Mouse (Mus musculus) CH12.LX (cell line): ENCODE results near the gene Mcts2. TPM values are rescaled to one million over a fixed set of nuclear protein-coding genes. Genes with fewer than 3 reads are reported as not detected.

ENCODE experiments used
- DNase-seq: peaks from one replicate; pipeline ENCODE4 v3.0.0-alpha.2; 2013; ENCODE audit errors: extremely low read depth
- H3K27ac ChIP-seq: 2 replicates; pipeline ENCODE4 v1.5.1; 2012; ENCODE audit warnings: low read depth, mild to moderate bottlenecking, control low read depth, moderate library complexity; ENCODE audit not compliant: insufficient read depth
- H3K27me3 ChIP-seq: replicated peaks from 2 replicates; pipeline ENCODE3; 2012; ENCODE audit warnings: inconsistent platforms
- H3K36me3 ChIP-seq, 2 experiments: replicated peaks in 1 of 2; 2 replicates each; pipeline versions ENCODE3 to v1.6.1; 2012; ENCODE audit warnings: inconsistent platforms in 1 of 2, low read length in 1 of 2, mild to moderate bottlenecking in 1 of 2, mixed read lengths in 1 of 2, moderate library complexity in 1 of 2; ENCODE audit not compliant: control insufficient read depth in 1 of 2, insufficient read depth in 1 of 2
- H3K4me1 ChIP-seq, 2 experiments: 2 replicates each; pipeline ENCODE4 v1.6.1; 2012; ENCODE audit warnings: inconsistent platforms in 1 of 2, moderate library complexity in 1 of 2; ENCODE audit not compliant: insufficient read depth in 2 of 2, control insufficient read depth in 1 of 2
- H3K4me2 ChIP-seq: 2 replicates; pipeline ENCODE4 v1.6.1; 2012; ENCODE audit warnings: low read depth, mild to moderate bottlenecking, control low read depth; ENCODE audit not compliant: poor library complexity, insufficient read depth, severe bottlenecking
- H3K4me3 ChIP-seq, 3 experiments: fragments of 150-350 bp in 1 of 3; sonication (generic) in 1 of 3; replicated peaks in 1 of 3; 2 replicates each; pipeline versions ENCODE3 to v1.5.1; 2011 to 2012; ENCODE audit warnings: low read depth in 2 of 3, low read length in 2 of 3, mild to moderate bottlenecking in 2 of 3, moderate library complexity in 2 of 3, control low read depth in 1 of 3, improper control_type of control experiment in 1 of 3, inconsistent platforms in 1 of 3, mixed read lengths in 1 of 3; ENCODE audit not compliant: poor library complexity in 1 of 3
- H3K79me2 ChIP-seq: replicated peaks from 2 replicates; pipeline ENCODE4 v1.6.1; 2012; ENCODE audit warnings: mild to moderate bottlenecking, moderate library complexity; ENCODE audit not compliant: control insufficient read depth, poor library complexity, insufficient read depth, severe bottlenecking; ENCODE audit errors: extremely low read depth
- H3K9ac ChIP-seq: 2 replicates; pipeline ENCODE4 v1.6.1; 2012; ENCODE audit warnings: low read depth, mild to moderate bottlenecking, control low read depth, moderate library complexity; ENCODE audit not compliant: insufficient read depth
- H3K9me3 ChIP-seq: replicated peaks from 2 replicates; pipeline ENCODE3; 2012; ENCODE audit warnings: low read length, inconsistent platforms, mixed read lengths
- GABPA ChIP-seq: IDR thresholded peaks from 2 replicates; pipeline ENCODE4 v1.6.1; 2012; ENCODE audit warnings: low read depth, low read length, improper control_type of control experiment, inconsistent platforms; ENCODE audit not compliant: insufficient replicate concordance
- HCFC1 ChIP-seq: IDR thresholded peaks from 2 replicates; pipeline ENCODE4 v1.6.1; 2012; ENCODE audit warnings: low read depth, mild to moderate bottlenecking, inconsistent platforms, low read length, improper control_type of control experiment
- IRF4 ChIP-seq: IDR thresholded peaks from 2 replicates; pipeline ENCODE4 v1.6.1; 2014; ENCODE audit warnings: low read depth, mild to moderate bottlenecking, inconsistent platforms, low read length, improper control_type of control experiment
- JUND ChIP-seq: conservative IDR thresholded peaks from 2 replicates; pipeline ENCODE4 v1.6.1; 2011; ENCODE audit warnings: low read depth, low read length, improper control_type of control experiment
- MAZ ChIP-seq: IDR thresholded peaks from 2 replicates; pipeline ENCODE4 v1.6.1; 2012; ENCODE audit warnings: low read depth, mild to moderate bottlenecking, inconsistent platforms, low read length, improper control_type of control experiment, moderate library complexity
- MXI1 ChIP-seq: IDR thresholded peaks from 2 replicates; pipeline ENCODE4 v1.6.1; 2011; ENCODE audit warnings: mild to moderate bottlenecking, low read depth, low read length, improper control_type of control experiment
- MYC ChIP-seq: IDR thresholded peaks from 2 replicates; pipeline ENCODE4 v1.6.1; 2011; ENCODE audit warnings: low read depth, mild to moderate bottlenecking, improper control_type of control experiment, low read length
- NELFE ChIP-seq: IDR thresholded peaks from 2 replicates; pipeline ENCODE4 v1.6.1; 2011; ENCODE audit warnings: low read depth, low read length, improper control_type of control experiment
- NRF1 ChIP-seq: IDR thresholded peaks from 2 replicates; pipeline ENCODE4 v1.6.1; 2014; ENCODE audit warnings: low read depth, mild to moderate bottlenecking, inconsistent platforms, low read length, improper control_type of control experiment, moderate library complexity
- RAD21 ChIP-seq: IDR thresholded peaks from 2 replicates; pipeline ENCODE4 v1.6.1; 2011; ENCODE audit warnings: low read depth, mild to moderate bottlenecking, low read length, improper control_type of control experiment, moderate library complexity
- SMC3 ChIP-seq: IDR thresholded peaks from 2 replicates; pipeline ENCODE4 v1.6.1; 2011; ENCODE audit warnings: low read depth, low read length, improper control_type of control experiment
- TBP ChIP-seq: conservative IDR thresholded peaks from 2 replicates; pipeline ENCODE4 v1.6.1; 2011; ENCODE audit warnings: low read depth, low read length, improper control_type of control experiment
- USF2 ChIP-seq: conservative IDR thresholded peaks from 2 replicates; pipeline ENCODE4 v1.6.1; 2011; ENCODE audit warnings: low read depth, low read length, improper control_type of control experiment
- ZKSCAN1 ChIP-seq: IDR thresholded peaks from 2 replicates; pipeline ENCODE4 v1.6.1; 2012; ENCODE audit warnings: low read depth, inconsistent platforms, low read length, improper control_type of control experiment, borderline replicate concordance
- ZNF384 ChIP-seq: IDR thresholded peaks from 2 replicates; pipeline ENCODE4 v1.6.1; 2012; ENCODE audit warnings: low read depth, low read length, improper control_type of control experiment, inconsistent platforms
- dilution Hi-C: fragments of 300-500 bp; cut with MboI; formaldehyde crosslinking; loops from 2 replicates; pipeline ENCODE4 v1.14.3; 2020; ENCODE audit warnings: low sequenced_read_pairs; ENCODE audit not compliant: extremely low pct_unique_long_range_greater_than_20kb, extremely low pct_ligation_motif_present
- in situ Hi-C: fragments of 300-500 bp; cut with MboI; formaldehyde crosslinking; loops from 3 replicates; pipeline ENCODE4 v1.14.3; 2019; ENCODE audit warnings: low sequenced_read_pairs, low pct_ligation_motif_present, low pct_unique_long_range_greater_than_20kb, mixed read lengths
- polyA plus RNA-seq: library from polyadenylated mRNA; unstranded; fragments of >175 nt; gene quantifications from 2 replicates; pipeline ENCODE4 v1.2.1, GENCODE M21; 2012; ENCODE audit warnings: low read depth; ENCODE audit not compliant: insufficient read length
- total RNA-seq, 2 experiments: library from RNA; depleted of rRNA; stranded (reverse); fragments of 300-350 nt in 1 of 2; fragments of >200 nt in 1 of 2; gene quantifications; 2 replicates each; pipeline ENCODE4 v1.2.3; 2012 to 2014

The Mcts2 gene
- total and polyA plus RNA-seq, 3 experiments = 1.5 to 3.3 (median 3.2) TPM

DNA sequence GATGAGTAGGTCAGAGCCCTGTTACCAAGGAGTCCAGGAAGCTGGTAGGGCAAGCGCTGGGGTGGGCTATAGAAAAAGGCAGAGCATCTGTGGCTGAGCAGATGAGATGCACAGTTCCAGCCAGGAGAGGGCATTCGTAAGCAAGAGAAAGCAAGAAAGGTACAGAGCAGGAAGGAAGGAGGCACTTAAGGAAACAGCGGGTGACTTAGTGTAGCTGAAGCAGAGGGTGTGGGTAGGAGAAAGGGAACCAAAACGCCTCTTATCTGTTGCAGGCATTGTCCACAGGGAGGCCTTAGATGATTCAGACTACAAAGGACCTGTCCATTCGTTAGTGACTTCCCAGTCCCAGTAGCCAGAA is 15.2 kb upstream of the Mcts2 start (continued):
- TF ChIP-seq ZNF384 = no peak
- TF ChIP-seq JUND = no peak
- no peak for TF ChIP-seq GABPA
- TF ChIP-seq NRF1 = no peak
- peak; percentile 58 for TF ChIP-seq RAD21
- TF ChIP-seq TBP = no peak

GRCm38 (mm10) chr2:152672166-152672565 is 14.7 kb upstream of the Mcts2 start:
- in situ Hi-C loops (no loop called here), dilution Hi-C loops (no loop called here)
- H3K79me2 ChIP-seq = peaks cover 67% of the 10 kb centered on the region
- H3K9me3 ChIP-seq = no peaks in the 10 kb centered on the region
- peak overlapping the region; percentile 90 for H3K4me2 ChIP-seq
- DNase-seq = no peak
- TF ChIP-seq HCFC1 (no peak), NELFE (no peak), RAD21 (no peak), MXI1 (no peak), USF2 (no peak), MAZ (no peak), MYC (no peak), ZKSCAN1 (no peak)
- no peaks in the 10 kb centered on the region for H3K27me3 ChIP-seq
- H3K4me1 ChIP-seq = peaks cover 19 to 58% of the 10 kb centered on the region in 2 experiments
- peak overlapping the region; percentile 22; the same call in 1 of the 2 replicates for H3K9ac ChIP-seq
- H3K36me3 ChIP-seq = peaks cover 29 to 50% of the 10 kb centered on the region in 2 experiments
- no peak overlapping the region for H3K27ac ChIP-seq
- H3K4me3 ChIP-seq = peak overlapping the region in 2 of 3 experiments; percentile 79 to 96

DNA sequence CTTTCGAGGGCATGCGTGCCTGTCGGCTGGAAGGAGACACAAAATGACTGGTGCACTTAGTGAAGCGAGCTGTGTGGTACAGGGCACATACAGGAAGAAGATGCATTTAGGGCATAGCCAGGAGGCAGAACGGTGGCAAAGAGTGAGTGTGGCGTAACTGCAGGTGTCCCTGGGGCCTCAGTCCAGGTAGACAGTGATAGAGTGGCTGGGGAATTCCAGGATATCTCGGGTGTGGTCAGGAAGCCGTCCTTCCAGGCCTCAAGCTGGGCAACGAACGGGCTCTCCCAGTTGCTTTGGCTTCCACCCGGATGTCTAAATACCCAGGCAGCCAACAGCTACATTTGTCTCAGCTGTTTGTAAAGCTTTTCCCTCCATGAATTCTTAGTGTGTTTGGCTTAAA is 12.7 kb upstream of the Mcts2 start:
- dilution Hi-C loops = no loop called here
- in situ Hi-C loops = no loop called here
- Histone ChIP-seq H3K27me3 (no peaks in the 10 kb centered on the region), H3K36me3 (peaks cover 45 to 68% of the 10 kb centered on the region in 2 experiments), H3K4me3 (no peak overlapping the region), H3K4me1 (peaks cover 19 to 69% of the 10 kb centered on the region in 2 experiments), H3K9me3 (no peaks in the 10 kb centered on the region)
- no peak for TF ChIP-seq SMC3
- TF ChIP-seq MYC = no peak
- TF ChIP-seq IRF4 = no peak
- TF ChIP-seq, all 38 proteins: peak for 0
- Histone ChIP-seq H3K4me2 (no peak overlapping the region), H3K79me2 (peaks cover 76% of the 10 kb centered on the region), H3K9ac (no peak overlapping the region), H3K27ac (no peak overlapping the region; the same call in 1 of the 2 replicates)
- DNase-seq = peak; percentile 21
